Mouse (Mus musculus) CD4-positive helper T cell, adult 2 months (primary cell): ENCODE measurements around the gene Rhbg.

ENCODE experiments used
- DNase-seq: peaks from one replicate; pipeline ENCODE4 v3.0.0-alpha.2; 2012; ENCODE audit warnings: low read depth, missing footprints, low spot score

Gene Rhbg

GRCm38 (mm10) chr3:88262346-88262745 lies 7.8 kb upstream of the Rhbg start:
- DNase-seq, result no peak

GRCm38 (mm10) chr3:88256382-88256781 lies 1.9 kb upstream of the Rhbg start:
- no peak for DNase-seq

- no peak for DNase-seq
These were observed 1.4 kb upstream of the Rhbg start for GRCm38 (mm10) chr3:88255950-88256349.

- DNase-seq, result no peak
These were observed 1.8 kb downstream of the Rhbg start for GRCm38 (mm10) chr3:88252739-88253138.

GRCm38 (mm10) chr3:88248406-88248805 lies 6.1 kb downstream of the Rhbg start:
- no peak for DNase-seq

GRCm38 (mm10) chr3:88247666-88248065 lies 6.8 kb downstream of the Rhbg start:
- DNase-seq, result no peak

GRCm38 (mm10) chr3:88245811-88246210 lies 8.7 kb downstream of the Rhbg start:
- peak; percentile 70 for DNase-seq

- DNase-seq, result peak; percentile 50
These were observed 10.4 kb downstream of the Rhbg start for GRCm38 (mm10) chr3:88244071-88244470.

GRCm38 (mm10) chr3:88242531-88242930 lies 12.0 kb downstream of the Rhbg start:
- peak; percentile 68 for DNase-seq

- no peak for DNase-seq
These were observed 13.3 kb downstream of the Rhbg start for GRCm38 (mm10) chr3:88241045-88241786.

GRCm38 (mm10) chr3:88239446-88239845 lies 15.1 kb downstream of the Rhbg start:
- DNase-seq, result no peak

- no peak for DNase-seq
These were observed 15.6 kb downstream of the Rhbg start for GRCm38 (mm10) chr3:88238866-88239391.

GRCm38 (mm10) chr3:88237556-88238194 lies 16.8 kb downstream of the Rhbg start:
- peak; percentile 37 for DNase-seq

- DNase-seq, result no peak
These were observed 17.4 kb downstream of the Rhbg start for GRCm38 (mm10) chr3:88237161-88237555.

- no peak for DNase-seq
These were observed 18.9 kb downstream of the Rhbg start for GRCm38 (mm10) chr3:88235616-88236015.

- DNase-seq, result peak; percentile 20
These were observed 19.3 kb downstream of the Rhbg start for GRCm38 (mm10) chr3:88235216-88235615.

- DNase-seq, result no peak
These were observed 20.5 kb downstream of the Rhbg start for GRCm38 (mm10) chr3:88234041-88234440.

- DNase-seq, result no peak
These were observed 21.5 kb downstream of the Rhbg start for GRCm38 (mm10) chr3:88232851-88233649.

- DNase-seq, result no peak
These were observed 22.2 kb downstream of the Rhbg start for GRCm38 (mm10) chr3:88232301-88232702.

GRCm38 (mm10) chr3:88231061-88231641 lies 23.4 kb downstream of the Rhbg start:
- DNase-seq, result no peak

GRCm38 (mm10) chr3:88230262-88231047 lies 24.1 kb downstream of the Rhbg start:
- no peak for DNase-seq
